Mouse (Mus musculus) cortical plate, adult 2 months (tissue): ENCODE measurements at regions not wholly inside any gene's neighbourhood (a gene's known extent, or its start where the extent isn't known, plus 50 kb on each side); places are given as distances from the start of the nearest gene placed in this dataset.

Experiments used
- CTCF ChIP-seq: fragments of 200-500 bp; IDR thresholded peaks from 2 replicates; pipeline ENCODE4 v1.5.1; 2011; ENCODE audit warnings: mild to moderate bottlenecking, control low read depth, low read length; ENCODE audit not compliant: insufficient read depth; ENCODE audit errors: extremely low read depth
- POLR2A ChIP-seq: fragments of 200-500 bp; IDR thresholded peaks from 2 replicates; pipeline ENCODE4 v1.6.1; 2011; ENCODE audit warnings: mild to moderate bottlenecking, low read length, control low read depth; ENCODE audit not compliant: insufficient read depth; ENCODE audit errors: extremely low read depth

- TF ChIP-seq POLR2A (no peak), CTCF (no peak)
Measured at GRCm38 (mm10) chr13:111928636-111929544, 120.1 kb upstream of the Map3k1 start.
